Mouse (Mus musculus) brain, embryonic 14.5 days (tissue): Measurements from ENCODE around the gene Slc41a1. TPM values are rescaled to one million over a fixed set of nuclear protein-coding genes. Genes with fewer than 3 reads are reported as not detected.

Experiments
- DNase-seq: peaks from one replicate; pipeline ENCODE4 v3.0.0-alpha.2; 2011; ENCODE audit warnings: low read depth
- CTCF ChIP-seq: fragments of 200-500 bp; IDR thresholded peaks from 2 replicates; pipeline ENCODE4 v1.5.1; 2012; ENCODE audit warnings: inconsistent platforms, mild to moderate bottlenecking, moderate library complexity, borderline replicate concordance; ENCODE audit not compliant: insufficient read depth, insufficient read length; ENCODE audit errors: extremely low read depth
- POLR2A ChIP-seq: fragments of 200-500 bp; IDR thresholded peaks from 2 replicates; pipeline ENCODE4 v1.6.1; 2012; ENCODE audit warnings: mild to moderate bottlenecking, inconsistent platforms, borderline replicate concordance; ENCODE audit not compliant: poor library complexity, insufficient read depth, insufficient read length, severe bottlenecking; ENCODE audit errors: extremely low read depth
- polyA plus RNA-seq: library from polyadenylated mRNA; depleted of rRNA; stranded (reverse); fragments of >200 nt; gene quantifications from 2 replicates; pipeline ENCODE4 v1.2.3, GENCODE M21; 2012

The Slc41a1 gene
- polyA plus RNA-seq, 1 experiment = 25.4 TPM

- TF ChIP-seq CTCF = no peak
- TF ChIP-seq POLR2A = no peak
- no peak for DNase-seq
Measured at GRCm38 (mm10) chr1:131829279-131829678, 2.0 kb downstream of the Slc41a1 start.

- no peak for TF ChIP-seq CTCF
- no peak for TF ChIP-seq POLR2A
- DNase-seq = no peak
Measured at GRCm38 (mm10) chr1:131830561-131830960, 3.3 kb downstream of the Slc41a1 start.

GRCm38 (mm10) chr1:131830971-131831641 is 3.8 kb downstream of the Slc41a1 start:
- DNase-seq = no peak
- TF ChIP-seq CTCF = no peak
- no peak for TF ChIP-seq POLR2A

GRCm38 (mm10) chr1:131837035-131837434 is 9.7 kb downstream of the Slc41a1 start:
- TF ChIP-seq POLR2A (no peak), CTCF (no peak)
- no peak for DNase-seq

- DNase-seq = no peak
- TF ChIP-seq POLR2A = no peak
- no peak for TF ChIP-seq CTCF
Measured at GRCm38 (mm10) chr1:131838542-131838941, 11.2 kb downstream of the Slc41a1 start.

GRCm38 (mm10) chr1:131839279-131839678 is 12.0 kb downstream of the Slc41a1 start:
- DNase-seq = peak; percentile 36
- TF ChIP-seq CTCF (no peak), POLR2A (no peak)

- TF ChIP-seq CTCF (no peak), POLR2A (no peak)
- no peak for DNase-seq
Measured at GRCm38 (mm10) chr1:131842221-131842620, 14.9 kb downstream of the Slc41a1 start.

GRCm38 (mm10) chr1:131843758-131844157 is 16.5 kb downstream of the Slc41a1 start:
- DNase-seq = no peak

GRCm38 (mm10) chr1:131844883-131845282 is 17.6 kb downstream of the Slc41a1 start:
- no peak for DNase-seq
- TF ChIP-seq POLR2A (no peak), CTCF (no peak)

More at GRCm38 (mm10) chr1:131843758-131844157, 16.5 kb downstream of the Slc41a1 start:
- TF ChIP-seq CTCF (no peak), POLR2A (no peak)

- no peak for TF ChIP-seq POLR2A
- peak; percentile 57 for TF ChIP-seq CTCF
- peak; percentile 59 for DNase-seq
Measured at GRCm38 (mm10) chr1:131846255-131846654, 19.0 kb downstream of the Slc41a1 start.

GRCm38 (mm10) chr1:131861811-131862210 is 34.5 kb downstream of the Slc41a1 start:
- no peak for TF ChIP-seq CTCF
- TF ChIP-seq POLR2A = no peak

GRCm38 (mm10) chr1:131865596-131865995 is 38.3 kb downstream of the Slc41a1 start:
- no peak for TF ChIP-seq POLR2A
- TF ChIP-seq CTCF = no peak
- no peak for DNase-seq

More at GRCm38 (mm10) chr1:131861811-131862210, 34.5 kb downstream of the Slc41a1 start:
- no peak for DNase-seq
